Mouse (Mus musculus): ENCODE data around the gene Ranbp9. TPM values are rescaled to one million over a fixed set of nuclear protein-coding genes. Genes with fewer than 3 reads are reported as not detected.

Ranbp9 gene
- polyA plus RNA-seq, 1 experiment: 76.4 TPM

DNA sequence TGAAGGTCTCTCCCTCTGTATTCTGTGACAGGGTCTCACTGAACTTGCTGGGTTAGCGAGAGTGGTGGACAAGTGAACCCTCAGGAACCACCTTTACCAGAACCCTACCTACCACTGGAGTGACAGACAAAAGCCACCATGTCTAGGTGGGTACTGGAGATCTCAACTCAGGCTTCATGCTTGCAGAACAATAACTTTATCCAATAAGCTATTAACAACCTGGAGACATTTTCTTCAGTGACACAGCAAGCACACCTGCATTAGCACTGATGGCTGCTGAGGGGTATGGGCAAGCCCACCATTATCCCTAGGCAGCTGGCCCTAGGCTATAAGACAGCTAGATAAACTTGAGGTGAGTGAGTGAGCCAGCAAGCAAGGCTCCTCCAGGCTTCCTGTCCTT lies 40.7 kb downstream of the Ranbp9 start:
- no peak for TF ChIP-seq GATA1 (IDR thresholded peaks at IDR 0.05; ENCODE audit: low read length)

GRCm38 (mm10) chr13:43433395-43433794 lies 47.7 kb downstream of the Ranbp9 start:
- no peak for TF ChIP-seq GATA1 (IDR thresholded peaks at IDR 0.05; ENCODE audit: low read length)

- no peak for TF ChIP-seq GATA1 (IDR thresholded peaks at IDR 0.05; ENCODE audit: low read length)
Observed at GRCm38 (mm10) chr13:43428436-43428835, 52.6 kb downstream of the Ranbp9 start.

GRCm38 (mm10) chr13:43415249-43415648 lies 65.8 kb downstream of the Ranbp9 start:
- TF ChIP-seq GATA1 (IDR thresholded peaks at IDR 0.05; ENCODE audit: low read length): no peak

- no peak for TF ChIP-seq GATA1 (IDR thresholded peaks at IDR 0.05; ENCODE audit: low read length)
Observed at GRCm38 (mm10) chr13:43413611-43414010, 67.5 kb downstream of the Ranbp9 start.

DNA sequence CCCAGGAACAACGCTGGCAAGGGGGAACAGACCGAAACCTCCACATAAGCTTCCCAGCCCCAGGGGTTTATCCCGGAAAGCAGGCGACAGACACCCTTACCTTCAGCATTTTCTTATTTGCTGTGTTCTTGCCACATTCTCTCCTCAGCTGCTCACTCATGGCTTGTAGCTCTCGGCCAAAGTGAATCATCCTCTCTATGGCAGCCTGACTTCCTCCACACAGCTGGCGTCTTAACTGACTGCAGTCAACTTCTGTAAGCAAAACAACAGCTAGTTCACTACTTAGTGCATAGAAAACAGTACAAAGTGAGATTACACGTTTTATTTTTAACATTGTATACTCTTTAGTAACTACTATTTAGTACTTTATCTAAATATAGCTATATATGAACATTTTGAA lies 68.8 kb downstream of the Ranbp9 start:
- no peak for TF ChIP-seq GATA1 (IDR thresholded peaks at IDR 0.05; ENCODE audit: low read length)

GRCm38 (mm10) chr13:43399576-43399975 lies 81.5 kb downstream of the Ranbp9 start:
- TF ChIP-seq GATA1 (IDR thresholded peaks at IDR 0.05; ENCODE audit: low read length): no peak

DNA sequence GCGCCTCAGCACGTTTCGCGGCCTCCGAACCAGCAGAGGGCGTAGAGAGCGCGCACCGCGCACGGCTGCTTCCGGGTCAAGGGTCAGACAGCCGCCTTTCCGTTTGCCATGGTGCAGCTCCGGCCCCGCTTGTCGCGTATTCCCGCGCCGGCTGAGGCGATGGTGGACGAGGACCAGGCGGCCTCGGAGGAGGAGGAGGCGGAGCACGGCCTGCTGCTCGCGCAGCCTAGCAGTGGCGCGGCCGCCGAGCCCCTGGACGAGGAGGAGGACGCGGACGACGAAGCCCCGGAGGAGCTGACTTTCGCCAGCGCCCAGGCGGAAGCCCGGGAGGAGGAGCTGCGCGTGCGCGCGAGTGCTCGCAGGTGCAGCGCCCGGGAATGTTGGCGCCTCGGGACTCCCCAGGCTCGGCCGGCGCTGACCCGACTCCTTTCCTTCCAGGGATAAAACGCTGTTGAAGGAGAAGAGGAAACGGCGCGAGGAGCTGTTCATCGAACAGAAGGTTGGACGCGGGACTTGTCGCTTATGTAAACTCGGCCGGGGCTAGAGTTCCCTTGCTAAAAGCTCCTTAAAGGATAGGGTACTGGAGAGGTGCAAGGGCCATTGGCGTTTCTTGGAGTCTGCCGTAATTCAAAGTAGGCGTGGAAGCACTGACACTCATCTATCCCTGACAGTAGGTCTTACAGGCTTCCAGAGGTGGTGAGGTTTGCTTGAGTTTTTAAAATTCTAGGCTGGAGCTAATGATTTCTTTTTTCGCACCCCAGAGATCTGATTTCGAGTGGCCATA lies 82.6 kb downstream of the Ranbp9 start, which contains the start of gene Nol7:
Gene Nol7 (plus strand): TSS at position 94 of the 784 bp plus-strand sequence.
- TF ChIP-seq GATA1 (IDR thresholded peaks at IDR 0.05; ENCODE audit: low read length): no peak

- TF ChIP-seq GATA1 (IDR thresholded peaks at IDR 0.05; ENCODE audit: low read length): no peak
Observed at GRCm38 (mm10) chr13:43397700-43398296, 83.3 kb downstream of the Ranbp9 start.

- TF ChIP-seq GATA1 (IDR thresholded peaks at IDR 0.05; ENCODE audit: low read length): no peak
Observed at GRCm38 (mm10) chr13:43385321-43385720, 95.8 kb downstream of the Ranbp9 start.

DNA sequence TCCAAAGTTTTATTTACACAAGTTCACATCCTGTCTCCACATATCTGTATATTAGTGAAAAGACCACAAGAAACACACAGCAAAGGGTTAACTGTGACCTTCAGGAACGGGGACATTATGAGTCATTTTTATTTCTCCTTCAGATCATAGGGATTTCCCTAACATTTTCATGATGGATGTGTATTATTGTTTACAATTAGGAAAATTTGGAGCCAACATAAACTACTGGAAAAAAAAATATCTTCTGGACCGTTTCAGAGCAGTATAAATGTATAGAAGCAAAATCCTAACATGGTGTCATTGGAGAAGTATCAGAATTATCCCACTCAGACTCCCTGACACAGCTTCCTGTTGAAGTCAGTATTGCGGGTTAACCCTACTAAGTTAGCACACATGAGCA lies 101.1 kb downstream of the Ranbp9 start:
- TF ChIP-seq GATA1 (IDR thresholded peaks at IDR 0.05; ENCODE audit: low read length): no peak

DNA sequence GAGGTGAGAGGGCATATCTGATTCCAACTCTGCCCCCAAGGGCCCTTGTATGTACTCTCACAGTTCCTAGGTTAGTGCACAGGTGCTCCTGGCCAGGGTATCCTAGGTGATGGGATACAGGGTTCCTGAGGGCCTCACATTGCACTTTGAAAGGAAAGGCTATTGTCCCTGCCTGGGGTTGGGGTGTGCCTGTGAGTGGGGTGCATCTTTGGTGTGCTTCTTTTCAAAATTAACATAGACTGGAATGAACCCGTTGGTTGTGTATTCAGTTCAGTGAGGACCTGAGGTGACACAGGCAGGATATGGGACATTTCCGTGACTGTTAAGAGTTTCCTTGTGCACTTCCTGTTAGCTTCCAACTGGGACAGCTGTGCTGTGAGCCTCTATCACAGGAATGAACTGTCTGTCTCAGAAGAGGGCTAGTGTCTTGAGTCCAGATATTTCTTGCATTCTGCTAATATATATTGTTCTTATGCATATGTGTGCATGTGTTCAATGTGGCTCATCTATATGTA lies 106.1 kb downstream of the Ranbp9 start:
- TF ChIP-seq GATA1 (IDR thresholded peaks at IDR 0.05; ENCODE audit: low read length): no peak

DNA sequence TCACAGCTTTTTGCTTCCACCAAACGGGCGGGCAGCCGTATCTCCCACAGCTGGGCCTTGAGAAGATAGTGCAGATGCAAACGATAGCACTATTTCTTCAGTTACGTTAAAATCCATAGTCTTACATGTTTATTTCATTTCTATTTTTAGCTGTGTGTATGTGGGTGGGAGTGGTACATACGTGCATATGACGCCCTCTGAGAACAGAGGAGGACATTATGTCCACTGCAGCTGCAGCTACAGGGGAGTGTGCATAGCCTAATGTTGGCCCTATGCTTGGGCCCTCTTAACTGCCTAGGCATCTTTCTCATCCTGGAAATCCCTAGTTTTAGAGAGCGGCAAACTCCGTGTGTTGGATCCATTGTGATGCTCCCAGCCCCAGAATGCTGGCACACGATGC lies 106.9 kb downstream of the Ranbp9 start:
- TF ChIP-seq GATA1 (IDR thresholded peaks at IDR 0.05; ENCODE audit: low read length): no peak

GRCm38 (mm10) chr13:43372892-43373291 lies 108.2 kb downstream of the Ranbp9 start:
- no peak for TF ChIP-seq GATA1 (IDR thresholded peaks at IDR 0.05; ENCODE audit: low read length)

GRCm38 (mm10) chr13:43370063-43370462 lies 111.0 kb downstream of the Ranbp9 start:
- no peak for TF ChIP-seq GATA1 (IDR thresholded peaks at IDR 0.05; ENCODE audit: low read length)

DNA sequence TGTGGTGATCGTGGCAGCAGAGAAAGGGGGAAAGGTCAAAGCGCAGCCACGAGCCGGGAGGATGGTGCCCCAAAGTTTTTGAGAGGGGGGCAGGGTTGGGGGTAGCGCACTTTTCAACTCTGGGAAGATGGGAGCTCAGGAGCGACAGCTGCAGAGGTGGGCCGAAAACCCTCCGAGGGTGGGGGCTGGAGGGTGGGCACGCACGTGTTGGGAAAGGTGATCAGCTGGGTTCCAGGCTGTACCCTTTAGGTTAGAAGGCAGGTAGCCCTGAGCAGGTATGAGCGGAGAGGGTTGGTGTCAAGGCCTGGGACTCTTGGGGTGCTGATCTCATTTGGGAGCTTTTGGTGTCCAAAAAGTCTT lies 115.3 kb downstream of the Ranbp9 start:
- no peak for TF ChIP-seq GATA1 (IDR thresholded peaks at IDR 0.05; ENCODE audit: low read length)
